Mouse (Mus musculus): Measurements from ENCODE around the gene Hibch. TPM values are rescaled to one million over a fixed set of nuclear protein-coding genes. Genes with fewer than 3 reads are reported as not detected.

Hibch gene
- polyA plus RNA-seq (2012; ENCODE audit: insufficient read depth, insufficient read length, low replicate concordance, missing spikeins): not detected in 2 replicates

GRCm38 (mm10) chr1:52844782-52845665 is at the start of gene Hibch:
Hibch (plus strand) TSS chr1:52844929.
- TF ChIP-seq CTCF (IDR thresholded peaks at IDR 0.05; ENCODE audit: insufficient read depth, low read depth, low read length): no peak
- peak; percentile 69 for TF ChIP-seq POLR2A (IDR thresholded peaks at IDR 0.05; ENCODE audit: insufficient read depth, low read depth, low read length)

GRCm38 (mm10) chr1:52795927-52796326 is 48.8 kb upstream of the Hibch start:
- Histone ChIP-seq H3K4me3 (ENCODE audit: insufficient read depth, low read depth, low read length) (no peak overlapping the region), H3K27ac (ENCODE audit: insufficient read depth, low read depth, low read length) (no peak overlapping the region), H3K4me1 (ENCODE audit: control insufficient read depth, insufficient read depth, low read length) (peaks cover 13% of the 10 kb centered on the region)
- 89% methylated on average over 2 of the region's 2 CpGs for WGBS
- no peak for TF ChIP-seq POLR2A (IDR thresholded peaks at IDR 0.05; ENCODE audit: insufficient read depth, low read depth, low read length)
- no peak for TF ChIP-seq CTCF (IDR thresholded peaks at IDR 0.05; ENCODE audit: insufficient read depth, low read depth, low read length)

More at GRCm38 (mm10) chr1:52844782-52845665, at the start of gene Hibch:
- Histone ChIP-seq H3K4me1 (ENCODE audit: control insufficient read depth, insufficient read depth, low read length) (no peaks in the 10 kb centered on the region), H3K27ac (ENCODE audit: insufficient read depth, low read depth, low read length) (peak within 1 kb of the TSS; percentile 14; the same call in 1 of the 2 replicates), H3K4me3 (ENCODE audit: insufficient read depth, low read depth, low read length) (peak within 1 kb of the TSS; percentile 58)
- under 1% methylated on average over 45 of the region's 45 CpGs for WGBS

- peak overlapping the region; percentile 19 for H3K4me3 ChIP-seq (ENCODE audit: insufficient read depth, low read depth, low read length)
- 31% methylated on average over 10 of the region's 10 CpGs for WGBS
- TF ChIP-seq CTCF (IDR thresholded peaks at IDR 0.05; ENCODE audit: insufficient read depth, low read depth, low read length) (no peak), POLR2A (IDR thresholded peaks at IDR 0.05; ENCODE audit: insufficient read depth, low read depth, low read length) (no peak)
These were observed 45.5 kb upstream of the Hibch start for GRCm38 (mm10) chr1:52799056-52799726.

GRCm38 (mm10) chr1:52799772-52800171 is 45.0 kb upstream of the Hibch start:
- Histone ChIP-seq H3K4me3 (ENCODE audit: insufficient read depth, low read depth, low read length) (no peak overlapping the region), H3K4me1 (ENCODE audit: control insufficient read depth, insufficient read depth, low read length) (peaks cover 15% of the 10 kb centered on the region), H3K27ac (ENCODE audit: insufficient read depth, low read depth, low read length) (peak overlapping the region; percentile 77)
- TF ChIP-seq POLR2A (IDR thresholded peaks at IDR 0.05; ENCODE audit: insufficient read depth, low read depth, low read length) (no peak), CTCF (IDR thresholded peaks at IDR 0.05; ENCODE audit: insufficient read depth, low read depth, low read length) (no peak)
- 39% methylated on average over 5 of the region's 5 CpGs for WGBS

More at GRCm38 (mm10) chr1:52799056-52799726, 45.5 kb upstream of the Hibch start:
- peaks cover 18% of the 10 kb centered on the region for H3K4me1 ChIP-seq (ENCODE audit: control insufficient read depth, insufficient read depth, low read length)
- H3K27ac ChIP-seq (ENCODE audit: insufficient read depth, low read depth, low read length): peak overlapping the region; percentile 77

- WGBS: 32% methylated on average over 3 of the region's 3 CpGs
- Histone ChIP-seq H3K4me3 (ENCODE audit: insufficient read depth, low read depth, low read length) (no peak overlapping the region), H3K4me1 (ENCODE audit: control insufficient read depth, insufficient read depth, low read length) (peaks cover 15% of the 10 kb centered on the region), H3K27ac (ENCODE audit: insufficient read depth, low read depth, low read length) (peak overlapping the region; percentile 77)
- TF ChIP-seq CTCF (IDR thresholded peaks at IDR 0.05; ENCODE audit: insufficient read depth, low read depth, low read length) (no peak), POLR2A (IDR thresholded peaks at IDR 0.05; ENCODE audit: insufficient read depth, low read depth, low read length) (no peak)
These were observed 44.4 kb upstream of the Hibch start for GRCm38 (mm10) chr1:52800340-52800740.

GRCm38 (mm10) chr1:52801651-52802050 is 43.1 kb upstream of the Hibch start:
- Histone ChIP-seq H3K4me1 (ENCODE audit: control insufficient read depth, insufficient read depth, low read length) (peaks cover 15% of the 10 kb centered on the region), H3K4me3 (ENCODE audit: insufficient read depth, low read depth, low read length) (no peak overlapping the region), H3K27ac (ENCODE audit: insufficient read depth, low read depth, low read length) (peak overlapping the region; percentile 42; the same call in 1 of the 2 replicates)
- WGBS: 86% methylated on average over 5 of the region's 5 CpGs
- TF ChIP-seq POLR2A (IDR thresholded peaks at IDR 0.05; ENCODE audit: insufficient read depth, low read depth, low read length) (no peak), CTCF (IDR thresholded peaks at IDR 0.05; ENCODE audit: insufficient read depth, low read depth, low read length) (no peak)

- Histone ChIP-seq H3K27ac (ENCODE audit: insufficient read depth, low read depth, low read length) (no peak overlapping the region; the same call in 1 of the 2 replicates), H3K4me3 (ENCODE audit: insufficient read depth, low read depth, low read length) (no peak overlapping the region), H3K4me1 (ENCODE audit: control insufficient read depth, insufficient read depth, low read length) (peaks cover 15% of the 10 kb centered on the region)
- TF ChIP-seq POLR2A (IDR thresholded peaks at IDR 0.05; ENCODE audit: insufficient read depth, low read depth, low read length) (no peak), CTCF (IDR thresholded peaks at IDR 0.05; ENCODE audit: insufficient read depth, low read depth, low read length) (no peak)
- 71% methylated on average over 5 of the region's 5 CpGs for WGBS
These were observed 42.2 kb upstream of the Hibch start for GRCm38 (mm10) chr1:52802406-52802975.

- peaks cover 8% of the 10 kb centered on the region for H3K4me1 ChIP-seq (ENCODE audit: control insufficient read depth, insufficient read depth, low read length)
- 97% methylated on average over 1 of the region's 1 CpGs for WGBS
- H3K27ac ChIP-seq (ENCODE audit: insufficient read depth, low read depth, low read length): no peak overlapping the region
- TF ChIP-seq CTCF (IDR thresholded peaks at IDR 0.05; ENCODE audit: insufficient read depth, low read depth, low read length): no peak
- no peak for TF ChIP-seq POLR2A (IDR thresholded peaks at IDR 0.05; ENCODE audit: insufficient read depth, low read depth, low read length)
- H3K4me3 ChIP-seq (ENCODE audit: insufficient read depth, low read depth, low read length): no peak overlapping the region
These were observed 39.7 kb upstream of the Hibch start for GRCm38 (mm10) chr1:52805041-52805440.

All from olfactory bulb, adult 2 months (tissue).